Mouse (Mus musculus) fat pad, adult 2 months (tissue): Measurements from ENCODE around the gene Egfr.

ENCODE experiments used
- DNase-seq: peaks from one replicate; pipeline ENCODE4 v3.0.0-alpha.2; 2011; ENCODE audit warnings: low read depth, low spot score; ENCODE audit errors: extremely low read depth

Egfr gene

DNA sequence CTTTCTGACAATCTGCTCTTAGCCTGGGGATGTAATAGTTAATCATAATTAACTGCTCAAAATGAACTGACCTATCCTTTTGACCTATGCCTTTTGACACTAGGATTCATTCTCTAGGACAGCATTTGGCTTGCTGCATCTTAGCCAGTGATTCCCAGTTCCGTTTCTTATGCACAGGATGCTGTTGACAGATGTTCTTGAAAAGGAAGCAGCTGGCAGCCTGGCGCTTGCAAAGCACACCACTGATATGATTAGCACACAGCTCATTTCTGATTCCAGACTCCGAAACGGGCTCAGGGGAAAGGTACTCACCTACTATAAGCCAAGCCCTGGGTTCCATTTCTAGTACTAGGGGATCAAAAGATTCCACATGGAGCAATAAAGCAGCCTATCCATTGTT, 20.7 kb downstream of the Egfr start:
- no peak for DNase-seq

DNA sequence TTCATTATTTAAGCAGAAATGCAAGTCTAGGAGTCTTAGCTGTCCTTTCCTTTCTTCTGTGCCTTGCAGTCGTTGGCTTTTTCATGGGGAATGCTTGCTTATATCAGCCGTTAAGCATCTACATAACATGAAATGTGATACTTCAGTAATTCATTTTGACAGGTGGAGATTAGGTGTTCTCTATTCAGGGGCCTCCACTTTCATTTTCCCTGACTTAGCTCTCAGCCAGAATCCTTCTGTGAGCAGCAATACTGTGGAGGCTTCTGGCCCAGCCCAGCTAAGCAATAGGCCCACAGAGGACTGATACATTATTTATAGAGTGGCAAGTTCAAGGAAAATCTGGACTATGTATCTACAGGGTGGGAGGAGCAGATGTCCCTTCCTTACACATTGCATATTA, 25.0 kb downstream of the Egfr start:
- DNase-seq = no peak

DNA sequence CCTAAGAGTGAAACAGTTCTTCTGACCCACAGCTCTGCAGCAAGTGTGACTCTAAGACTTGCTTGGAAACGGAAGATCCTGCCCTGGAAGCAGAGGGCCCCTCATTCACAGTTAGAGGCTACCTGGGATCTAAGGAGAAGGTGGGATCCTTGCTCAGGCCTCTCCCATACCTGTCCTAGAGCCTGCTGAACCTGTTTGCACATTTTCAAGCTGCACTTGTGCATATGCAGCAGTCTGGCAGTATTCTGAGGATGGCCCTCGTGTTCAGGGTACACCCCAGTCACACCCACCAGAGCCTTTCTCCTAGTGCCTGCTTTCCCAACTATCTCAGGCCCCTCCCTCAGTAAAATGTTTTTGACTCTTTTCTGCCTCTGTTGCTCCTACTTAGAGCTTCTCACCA, 29.6 kb downstream of the Egfr start:
- no peak for DNase-seq

GRCm38 (mm10) chr11:16783926-16784659, 32.1 kb downstream of the Egfr start:
- DNase-seq = no peak

DNA sequence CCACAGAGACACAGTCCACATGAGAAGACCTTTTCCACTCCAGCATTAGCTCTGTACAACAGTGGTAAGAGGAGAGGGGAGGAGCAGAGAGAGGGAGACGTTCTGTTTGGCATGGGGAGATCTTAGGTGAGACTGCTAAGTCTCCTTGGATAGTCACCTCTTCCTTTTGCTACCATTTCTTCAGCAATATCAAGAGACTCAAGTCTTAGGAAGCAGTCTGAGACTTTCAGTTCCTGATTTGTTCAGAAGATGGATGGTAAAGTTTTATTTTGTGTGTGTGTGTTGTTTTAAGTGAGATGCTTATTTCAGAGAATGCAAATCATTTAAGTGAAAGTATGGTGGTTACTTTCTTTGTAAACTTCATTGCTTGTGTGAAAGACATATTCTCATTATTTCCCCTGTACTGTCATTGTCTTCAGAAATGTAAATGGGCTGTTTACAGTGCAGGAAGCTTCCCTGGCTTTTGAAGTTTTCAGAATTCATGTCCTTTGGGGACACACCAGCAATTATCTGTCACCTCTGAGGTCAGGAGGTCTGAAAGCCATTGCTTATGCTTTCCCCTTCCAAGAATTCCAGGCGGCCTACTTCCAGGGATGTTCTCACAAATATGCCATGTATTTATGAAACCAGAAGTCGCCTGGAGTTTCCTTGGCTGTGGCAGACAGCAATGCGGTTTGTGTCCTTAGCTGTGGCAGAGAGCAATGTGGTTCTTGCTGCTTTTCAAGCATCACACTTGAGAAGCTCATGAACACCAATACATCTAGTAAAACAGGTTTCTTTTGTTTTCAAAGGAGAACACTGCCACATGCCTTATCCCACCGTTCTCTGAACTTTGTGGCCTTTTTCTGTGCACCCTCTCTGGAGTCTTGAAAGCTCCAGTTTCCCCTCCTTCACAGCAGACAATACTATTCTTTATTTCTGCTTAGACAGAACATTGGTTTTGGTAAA, 40.9 kb downstream of the Egfr start:
- no peak for DNase-seq

DNA sequence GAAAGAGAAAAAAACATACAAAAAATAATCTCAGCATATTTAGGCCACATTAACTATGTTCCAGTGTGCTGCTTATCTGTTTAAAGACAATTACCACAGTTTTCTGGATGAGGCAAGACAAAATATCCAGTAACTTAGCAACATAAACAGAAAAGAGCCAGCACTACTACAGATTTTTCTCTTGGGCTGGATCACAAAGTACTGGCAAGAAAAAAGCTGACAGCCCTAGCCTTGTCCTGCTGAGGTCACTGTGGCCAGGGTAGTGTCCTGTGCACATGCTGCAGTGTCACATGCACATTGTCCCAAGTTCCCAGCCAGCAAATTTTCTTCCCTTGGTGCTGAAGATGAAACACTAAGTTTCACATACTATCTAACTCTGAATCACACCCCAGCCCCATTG, 43.0 kb downstream of the Egfr start:
- no peak for DNase-seq

GRCm38 (mm10) chr11:16795513-16795912, 43.5 kb downstream of the Egfr start:
- no peak for DNase-seq

DNA sequence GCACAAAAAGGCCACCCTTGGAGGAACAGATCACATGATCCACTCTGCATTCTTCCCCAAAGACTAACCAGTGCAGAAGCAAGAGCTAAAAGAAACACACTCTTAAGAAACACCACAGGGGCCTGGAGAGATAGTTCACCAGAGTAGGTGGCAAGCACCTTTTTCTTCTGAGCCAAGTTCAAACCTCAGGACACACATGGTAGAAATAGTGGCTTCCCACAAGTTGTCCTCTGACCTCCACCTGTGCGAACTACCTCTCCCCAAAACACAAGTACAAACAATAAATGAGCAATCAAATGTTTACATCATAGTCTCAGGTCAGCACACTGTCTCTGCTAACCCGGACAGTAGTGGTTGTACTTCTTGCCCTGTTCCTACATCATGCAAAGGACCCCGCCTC, 45.5 kb downstream of the Egfr start:
- no peak for DNase-seq

DNA sequence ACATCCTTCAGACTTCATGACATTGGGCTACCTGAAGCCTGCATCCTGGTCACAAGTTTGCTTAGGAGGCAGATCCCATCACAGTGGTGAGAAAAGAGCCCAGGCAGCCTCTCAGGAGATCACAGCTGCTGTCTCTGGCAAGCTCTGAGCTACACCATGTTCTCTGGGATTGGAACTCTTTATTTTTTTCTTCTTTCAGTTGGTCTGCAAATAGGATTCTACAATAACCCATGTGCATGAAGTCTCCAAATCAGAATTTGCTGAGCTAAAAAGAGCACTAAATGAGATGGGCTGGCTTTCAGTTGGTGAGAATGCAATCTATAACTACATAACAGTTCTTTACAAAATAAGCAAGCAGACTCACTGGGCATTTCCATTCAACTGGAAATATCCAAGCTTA, 46.1 kb downstream of the Egfr start:
- DNase-seq = no peak

GRCm38 (mm10) chr11:16800507-16800906, 48.5 kb downstream of the Egfr start:
- DNase-seq = peak; percentile 85

GRCm38 (mm10) chr11:16802668-16803067, 50.7 kb downstream of the Egfr start:
- DNase-seq = no peak

DNA sequence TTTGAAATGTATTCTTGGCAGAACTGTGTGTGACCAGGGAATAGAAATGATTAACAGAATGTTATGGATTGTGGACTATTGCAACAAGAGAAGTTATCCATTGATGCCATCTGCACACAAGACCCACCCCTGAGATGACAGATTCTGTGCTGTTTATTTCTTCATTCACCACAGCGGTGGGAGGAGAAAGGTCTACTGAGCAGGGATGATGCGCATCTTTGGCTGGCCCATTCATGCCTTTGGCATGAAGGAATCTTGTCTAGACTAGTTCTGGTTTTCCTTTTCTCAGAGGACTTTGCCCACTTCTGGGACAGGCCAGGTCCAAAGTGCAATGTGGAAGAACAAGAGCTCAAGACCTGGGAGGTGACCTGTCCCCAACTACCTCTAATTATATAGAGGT, 52.0 kb downstream of the Egfr start:
- no peak for DNase-seq

DNA sequence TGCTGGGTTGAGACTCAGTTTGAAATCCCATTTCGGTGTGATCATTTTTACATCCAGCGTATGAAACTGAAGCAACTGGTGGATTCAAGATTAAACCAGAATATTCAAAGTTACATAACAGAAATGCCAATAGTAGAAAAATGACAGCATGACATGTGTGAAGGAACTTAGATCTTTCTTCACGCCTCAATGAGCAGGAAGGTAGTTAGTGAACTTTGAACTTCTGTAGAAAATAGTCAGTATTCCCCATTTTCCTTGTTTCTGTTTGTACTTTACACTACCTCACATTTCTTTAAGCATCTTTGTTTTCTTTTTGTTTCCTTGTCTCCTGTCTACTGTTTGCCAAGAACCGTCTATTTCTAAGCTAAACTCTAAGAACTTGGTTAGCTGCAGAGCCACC, 53.9 kb downstream of the Egfr start:
- no peak for DNase-seq

GRCm38 (mm10) chr11:16809161-16809967, 57.4 kb downstream of the Egfr start:
- DNase-seq = no peak

GRCm38 (mm10) chr11:16810086-16810485, 58.1 kb downstream of the Egfr start:
- no peak for DNase-seq

GRCm38 (mm10) chr11:16813298-16813697, 61.3 kb downstream of the Egfr start:
- no peak for DNase-seq

GRCm38 (mm10) chr11:16816414-16816813, 64.4 kb downstream of the Egfr start:
- no peak for DNase-seq

- DNase-seq = no peak
Measured at GRCm38 (mm10) chr11:16817336-16818034, 65.5 kb downstream of the Egfr start.

- DNase-seq = no peak
Measured at GRCm38 (mm10) chr11:16819424-16819823, 67.4 kb downstream of the Egfr start.

DNA sequence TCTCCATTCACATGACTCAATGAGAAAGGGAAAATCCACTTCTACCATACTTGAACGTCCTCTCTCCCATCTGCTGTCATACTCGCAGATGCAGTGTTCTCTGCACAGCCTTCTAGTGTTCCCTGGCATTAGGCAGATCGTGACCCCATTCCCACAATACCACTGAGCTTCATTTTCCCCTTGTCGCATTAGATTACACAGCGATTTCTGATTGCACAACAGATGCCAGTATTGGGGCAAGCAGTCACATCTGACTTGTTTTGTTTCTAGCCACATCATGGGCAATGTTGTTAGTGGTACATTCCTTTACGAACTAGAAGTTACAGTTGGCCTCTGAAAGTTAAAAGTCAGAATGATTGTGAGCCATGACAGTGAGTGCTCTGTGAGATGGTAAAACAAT, 68.1 kb downstream of the Egfr start:
- DNase-seq = no peak
